Mouse (Mus musculus) ES-Bruce4 (cell line): ENCODE results near the gene Nck2. TPM values are rescaled to one million over a fixed set of nuclear protein-coding genes. Genes with fewer than 3 reads are reported as not detected.

Source experiments
- H3K27ac ChIP-seq: 2 replicates; pipeline ENCODE4 v1.5.1; 2012; ENCODE audit warnings: low read length, inconsistent platforms; ENCODE audit not compliant: insufficient read depth
- H3K27me3 ChIP-seq: 2 replicates; pipeline ENCODE4 v1.6.1; 2012; ENCODE audit warnings: mild to moderate bottlenecking, low read length, inconsistent platforms; ENCODE audit not compliant: control insufficient read depth, poor library complexity, insufficient read depth, severe bottlenecking
- H3K36me3 ChIP-seq: 2 replicates; pipeline ENCODE4 v1.6.1; 2012; ENCODE audit warnings: inconsistent platforms, mild to moderate bottlenecking, low read length, moderate library complexity; ENCODE audit not compliant: control insufficient read depth, poor library complexity, insufficient read depth, severe bottlenecking
- H3K4me1 ChIP-seq: one replicate; pipeline ENCODE4 v1.8.1; 2011; ENCODE audit warnings: low read length; ENCODE audit not compliant: control insufficient read depth, insufficient read depth
- H3K4me3 ChIP-seq: 2 replicates; pipeline ENCODE4 v1.5.1; 2011; ENCODE audit warnings: low read depth, mild to moderate bottlenecking, low read length
- H3K9ac ChIP-seq: 2 replicates; pipeline ENCODE4 v1.6.1; 2012; ENCODE audit warnings: low read depth, mild to moderate bottlenecking, inconsistent platforms; ENCODE audit not compliant: poor library complexity, severe bottlenecking
- H3K9me3 ChIP-seq: replicated peaks from 2 replicates; pipeline ENCODE4 v1.6.1; 2012; ENCODE audit warnings: mild to moderate bottlenecking, low read length, inconsistent platforms; ENCODE audit not compliant: control insufficient read depth, poor library complexity, insufficient read depth, severe bottlenecking
- CTCF ChIP-seq: IDR thresholded peaks from one replicate; pipeline ENCODE4 v1.8.1; 2011; ENCODE audit warnings: low read depth, low read length
- EP300 ChIP-seq: IDR thresholded peaks from 2 replicates; pipeline ENCODE4 v1.6.1; 2011; ENCODE audit warnings: low read depth, low read length; ENCODE audit not compliant: insufficient read depth
- POLR2A ChIP-seq: IDR thresholded peaks from one replicate; pipeline ENCODE4 v1.8.1; 2011; ENCODE audit warnings: low read length; ENCODE audit not compliant: insufficient read depth
- polyA plus RNA-seq: library from polyadenylated mRNA; stranded (reverse); fragments of >200 nt; gene quantifications from 2 replicates; pipeline ENCODE4 v1.2.4, GENCODE M21; 2011; ENCODE audit warnings: low read depth; ENCODE audit not compliant: missing spikeins, insufficient read depth, insufficient read length

The Nck2 gene
- polyA plus RNA-seq, 1 experiment = 21.2 TPM

GRCm38 (mm10) chr1:43399602-43400216 lies 44.7 kb upstream of the Nck2 start:
- H3K27me3 ChIP-seq = no peaks in the 10 kb centered on the region
- H3K4me3 ChIP-seq = no peak overlapping the region
- H3K36me3 ChIP-seq = no peaks in the 10 kb centered on the region
- no peaks in the 10 kb centered on the region for H3K9me3 ChIP-seq
- no peak overlapping the region for H3K27ac ChIP-seq
- H3K9ac ChIP-seq = no peak overlapping the region
- peaks cover 3% of the 10 kb centered on the region for H3K4me1 ChIP-seq
- TF ChIP-seq EP300 (no peak), CTCF (no peak), POLR2A (no peak)

GRCm38 (mm10) chr1:43400655-43401054 lies 43.7 kb upstream of the Nck2 start:
- TF ChIP-seq CTCF = no peak
- no peak for TF ChIP-seq POLR2A
- TF ChIP-seq EP300 = no peak
- Histone ChIP-seq H3K27ac (no peak overlapping the region), H3K4me3 (no peak overlapping the region), H3K9ac (no peak overlapping the region), H3K36me3 (no peaks in the 10 kb centered on the region), H3K9me3 (no peaks in the 10 kb centered on the region), H3K27me3 (no peaks in the 10 kb centered on the region), H3K4me1 (peaks cover 3% of the 10 kb centered on the region)

- TF ChIP-seq CTCF (no peak), EP300 (no peak), POLR2A (no peak)
- Histone ChIP-seq H3K9me3 (no peaks in the 10 kb centered on the region), H3K4me1 (no peaks in the 10 kb centered on the region), H3K4me3 (no peak overlapping the region), H3K9ac (no peak overlapping the region), H3K27me3 (no peaks in the 10 kb centered on the region), H3K36me3 (no peaks in the 10 kb centered on the region), H3K27ac (no peak overlapping the region)
Measured at GRCm38 (mm10) chr1:43403341-43403740, 41.0 kb upstream of the Nck2 start.

- Histone ChIP-seq H3K9ac (no peak overlapping the region), H3K9me3 (no peaks in the 10 kb centered on the region), H3K4me1 (no peaks in the 10 kb centered on the region), H3K36me3 (no peaks in the 10 kb centered on the region), H3K4me3 (no peak overlapping the region), H3K27me3 (no peaks in the 10 kb centered on the region), H3K27ac (no peak overlapping the region)
- no peak for TF ChIP-seq CTCF
- TF ChIP-seq EP300 = no peak
- no peak for TF ChIP-seq POLR2A
Measured at GRCm38 (mm10) chr1:43404693-43405678, 39.4 kb upstream of the Nck2 start.

- no peaks in the 10 kb centered on the region for H3K9me3 ChIP-seq
- H3K4me3 ChIP-seq = no peak overlapping the region
- H3K9ac ChIP-seq = no peak overlapping the region
- no peaks in the 10 kb centered on the region for H3K27me3 ChIP-seq
- no peaks in the 10 kb centered on the region for H3K4me1 ChIP-seq
- TF ChIP-seq CTCF = no peak
- no peak for TF ChIP-seq EP300
- no peak for TF ChIP-seq POLR2A
- no peak overlapping the region for H3K27ac ChIP-seq
- no peaks in the 10 kb centered on the region for H3K36me3 ChIP-seq
Measured at GRCm38 (mm10) chr1:43409019-43409418, 35.4 kb upstream of the Nck2 start.

GRCm38 (mm10) chr1:43412825-43413224 lies 31.6 kb upstream of the Nck2 start:
- Histone ChIP-seq H3K27me3 (no peaks in the 10 kb centered on the region), H3K9ac (no peak overlapping the region), H3K9me3 (no peaks in the 10 kb centered on the region), H3K4me1 (no peaks in the 10 kb centered on the region), H3K36me3 (no peaks in the 10 kb centered on the region), H3K27ac (no peak overlapping the region), H3K4me3 (no peak overlapping the region)
- TF ChIP-seq POLR2A (no peak), EP300 (no peak), CTCF (no peak)
